Comparison of ENCODE assay signal across 8 mouse cellular contexts in genomic region chr2:168742059-168742627, GRCm38 (mm10). TPM values are rescaled to one million over a fixed set of nuclear protein-coding genes. Genes with fewer than 3 reads are reported as not detected.
DNase-seq lines count a peak whose midpoint lies in the region; ATAC-seq and TF ChIP-seq lines count a peak whose summit lies in the region.

Gene Atp9a (minus strand): TSS chr2:168742409.

- TF ChIP-seq CTCF in liver, adult 2 months (IDR thresholded peaks at IDR 0.05; ENCODE audit: low read depth, low read length), result no peak

- 23% methylated on average over 10 of the region's 33 CpGs for WGBS in forebrain, embryonic 13.5 days
- 6% methylated on average over 29 of the region's 33 CpGs for WGBS in heart, embryonic 15.5 days
- 5% methylated on average over 30 of the region's 33 CpGs for WGBS in liver, adult 2 months

- H3K36me3 ChIP-seq in forebrain, embryonic 13.5 days (ENCODE audit: poor library complexity, severe bottlenecking), result no peaks in the 10 kb centered on the region
- no peaks in the 10 kb centered on the region for H3K36me3 ChIP-seq in heart, embryonic 15.5 days
- no peaks in the 10 kb centered on the region for H3K36me3 ChIP-seq in liver, adult 2 months (ENCODE audit: control insufficient read depth, insufficient read depth, low read length)

- TF ChIP-seq POLR2A in liver, adult 2 months (IDR thresholded peaks at IDR 0.05; ENCODE audit: extremely low read depth, insufficient read depth, low read length), result no peak

- peak within 1 kb of the TSS; percentile 89 for H3K4me3 ChIP-seq in forebrain, embryonic 13.5 days
- peak within 1 kb of the TSS; percentile 72 for H3K4me3 ChIP-seq in heart, embryonic 15.5 days
- peak within 1 kb of the TSS; percentile 86 for H3K4me3 ChIP-seq in liver, adult 2 months (ENCODE audit: insufficient read depth, low read depth, low read length)

- H3K79me2 ChIP-seq in liver, adult 2 months (ENCODE audit: control insufficient read depth, insufficient read depth, low read length), result no peaks in the 10 kb centered on the region; the same call in 1 of the 2 replicates

- DNase-seq in brain, embryonic 18.5 days (ENCODE audit: low read depth, low spot score), result peak; percentile 51
- peak; percentile 77 for DNase-seq in kidney, postnatal 10 days
- DNase-seq in liver, adult 2 months (ENCODE audit: extremely low read depth, low read depth, low spot score), result no peak
- peak; percentile 62 for DNase-seq in neural tube, embryonic 10.5 days (ENCODE audit: extremely low spot score, low spot score)
- DNase-seq in thymus, adult 18-20 months, result peak; percentile 30 to 52

- peak; percentile 67 for ATAC-seq in CD4-positive, CD25-positive, alpha-beta regulatory T cell, adult 4 months
- peak; percentile 64 for ATAC-seq in forebrain, embryonic 13.5 days
- peak; percentile 74 for ATAC-seq in heart, embryonic 15.5 days (replicated peaks; ENCODE audit: insufficient number of reproducible peaks, insufficient read depth, low FRiP score, low read depth)

- no peaks in the 10 kb centered on the region for H3K27me3 ChIP-seq in forebrain, embryonic 13.5 days
- 0 out of 2 replicates have a peak, but pooled peaks cover 5% of the 10 kb centered on the region for H3K27me3 ChIP-seq in heart, embryonic 15.5 days
- H3K27me3 ChIP-seq in liver, adult 2 months (ENCODE audit: control insufficient read depth, insufficient read depth, low read length), result no peaks in the 10 kb centered on the region

- peaks cover 10% of the 10 kb centered on the region; the same call in 1 of the 2 replicates for H3K4me1 ChIP-seq in forebrain, embryonic 13.5 days
- peaks cover 14% of the 10 kb centered on the region; the same call in 1 of the 2 replicates for H3K4me1 ChIP-seq in heart, embryonic 15.5 days (replicated peaks)
- peaks cover 6% of the 10 kb centered on the region for H3K4me1 ChIP-seq in liver, adult 2 months (ENCODE audit: control insufficient read depth, insufficient read depth, low read length)

- no peaks in the 10 kb centered on the region for H3K9me3 ChIP-seq in forebrain, embryonic 13.5 days (replicated peaks)
- no peaks in the 10 kb centered on the region for H3K9me3 ChIP-seq in heart, embryonic 15.5 days (replicated peaks)

- H3K4me2 ChIP-seq in forebrain, embryonic 13.5 days, result peak within 1 kb of the TSS; percentile 71
- H3K4me2 ChIP-seq in heart, embryonic 15.5 days, result peak within 1 kb of the TSS; percentile 94

- peak within 1 kb of the TSS; percentile 93 for H3K9ac ChIP-seq in forebrain, embryonic 13.5 days
- peak within 1 kb of the TSS; percentile 83 for H3K9ac ChIP-seq in heart, embryonic 15.5 days
- peak within 1 kb of the TSS; percentile 94 for H3K9ac ChIP-seq in liver, adult 2 months (ENCODE audit: low read depth, low read length)

- peak within 1 kb of the TSS; percentile 90 for H3K27ac ChIP-seq in forebrain, embryonic 13.5 days
- H3K27ac ChIP-seq in heart, embryonic 15.5 days, result peak within 1 kb of the TSS; percentile 72
- H3K27ac ChIP-seq in liver, adult 2 months (replicated peaks; ENCODE audit: insufficient read depth, low read depth, low read length), result peak within 1 kb of the TSS; percentile 77

RNA-seq across cellular contexts. Expression of gene Atp9a, which starts in this region (rescaled TPM):
- 10 to 100 TPM in 1 of 2 experiments, 1 to 10 TPM in 1; 7.9 to 16.2 TPM for polyA plus RNA-seq in CD4-positive, CD25-positive, alpha-beta regulatory T cell, adult 4 months (2017; shearing (Covaris generic))
- 35.2 and 37.1 TPM in 2 replicates for polyA plus RNA-seq in forebrain, embryonic 13.5 days (2015; fragmentation: Nextera tagmentation; extraction: Ambion mirVana)
- 13.8 and 20.1 TPM in 2 replicates for polyA plus RNA-seq in heart, embryonic 15.5 days (2015; fragmentation: Nextera tagmentation; extraction: Ambion mirVana)
- total RNA-seq in liver, adult 2 months (2014; rRNA removed), result 28.9 and 33.7 TPM in 2 replicates
- polyA plus RNA-seq in liver, adult 2 months (2012; rRNA removed), result 43.3 and 49.3 TPM in 2 replicates
